Mouse (Mus musculus) telencephalon, adult 2 months (tissue): ENCODE measurements around the gene Tmem109.

Source experiments
- DNase-seq: peaks from one replicate; pipeline ENCODE4 v3.0.0-alpha.2; 2011; ENCODE audit warnings: low read depth, low spot score

The Tmem109 gene

DNA sequence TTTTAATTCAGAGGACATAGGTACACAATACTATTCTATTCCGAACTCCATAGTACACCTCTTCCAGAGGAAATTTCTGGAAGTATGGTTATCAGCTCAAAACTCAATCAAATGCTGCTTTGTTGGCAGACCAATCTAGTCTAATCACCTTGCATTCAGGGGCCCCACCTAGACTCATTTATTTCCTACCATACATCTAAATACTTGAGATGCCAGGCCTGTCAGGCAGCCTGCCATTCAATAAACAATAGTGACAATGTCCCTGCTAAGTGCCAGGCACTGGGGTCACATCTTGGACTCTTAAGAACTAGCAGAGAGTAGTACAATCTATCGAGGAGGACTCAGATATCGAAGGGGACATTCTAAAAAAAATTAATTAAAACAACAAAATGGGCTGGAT is 10.4 kb upstream of the Tmem109 start:
- no peak for DNase-seq

DNA sequence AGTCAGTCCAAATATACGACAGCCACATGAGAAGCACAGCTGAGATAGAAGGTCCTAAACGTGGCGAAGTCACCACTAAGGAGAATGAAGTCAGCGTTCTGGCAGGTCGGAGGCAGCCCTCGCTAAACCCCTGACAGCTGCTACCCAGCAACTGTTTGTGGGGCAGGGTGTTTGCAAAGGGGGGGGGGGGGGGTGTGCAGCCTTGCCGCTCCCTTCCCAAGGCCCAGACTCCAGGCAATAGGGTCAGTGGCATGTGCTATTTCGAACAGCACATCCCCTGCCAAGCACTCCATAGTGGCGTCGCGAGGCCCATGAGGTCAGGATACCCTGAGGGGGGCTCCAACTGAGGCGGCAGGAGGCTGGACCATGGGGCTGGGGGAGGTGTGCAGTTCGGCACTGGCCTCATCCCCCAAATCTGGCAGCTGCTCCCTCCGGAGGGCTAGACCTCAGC is 801 bp downstream of the Tmem109 start:
- DNase-seq, result no peak

DNA sequence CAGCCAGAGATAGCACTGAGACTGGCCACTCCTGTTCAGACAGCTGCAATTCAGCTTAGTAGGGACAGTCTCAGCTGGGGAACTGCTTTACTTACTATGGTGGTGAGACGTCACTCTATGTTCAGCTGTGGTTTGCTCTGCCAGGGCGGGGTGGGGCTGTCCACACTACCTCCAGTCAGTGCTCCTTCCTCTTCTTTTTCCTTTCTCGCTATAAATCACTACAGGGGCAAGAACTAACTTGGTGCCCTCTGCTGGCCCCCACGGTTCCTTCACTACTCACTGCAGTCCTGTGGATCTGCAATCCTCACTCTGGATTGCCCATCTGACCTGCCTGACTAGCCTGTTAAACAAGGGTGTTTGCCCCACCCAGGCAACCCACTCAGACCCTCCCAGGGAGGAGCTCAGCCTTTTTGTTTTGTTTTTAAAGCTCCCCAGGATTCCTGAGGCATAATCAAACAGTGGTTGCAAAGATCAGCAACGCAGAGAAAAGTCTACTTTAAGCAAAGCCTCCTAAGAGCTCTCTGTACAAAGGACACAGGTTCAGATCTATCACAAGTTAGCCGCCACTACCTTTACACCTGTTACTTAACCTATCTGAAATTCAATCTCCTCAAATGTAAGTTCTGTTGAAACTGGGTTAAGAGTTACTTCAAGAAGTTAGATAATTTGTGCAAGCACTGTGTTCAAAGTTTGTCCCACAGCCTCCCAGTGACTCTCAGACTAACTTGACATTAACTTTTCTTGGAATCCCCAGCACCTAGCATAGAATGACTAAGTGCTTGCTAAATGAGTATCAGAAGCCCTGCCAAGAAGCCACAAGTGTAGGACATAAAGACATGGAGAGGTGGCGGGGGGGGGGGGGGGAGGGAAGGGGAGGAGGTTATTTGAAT is 1.5 kb downstream of the Tmem109 start:
- DNase-seq, result no peak

DNA sequence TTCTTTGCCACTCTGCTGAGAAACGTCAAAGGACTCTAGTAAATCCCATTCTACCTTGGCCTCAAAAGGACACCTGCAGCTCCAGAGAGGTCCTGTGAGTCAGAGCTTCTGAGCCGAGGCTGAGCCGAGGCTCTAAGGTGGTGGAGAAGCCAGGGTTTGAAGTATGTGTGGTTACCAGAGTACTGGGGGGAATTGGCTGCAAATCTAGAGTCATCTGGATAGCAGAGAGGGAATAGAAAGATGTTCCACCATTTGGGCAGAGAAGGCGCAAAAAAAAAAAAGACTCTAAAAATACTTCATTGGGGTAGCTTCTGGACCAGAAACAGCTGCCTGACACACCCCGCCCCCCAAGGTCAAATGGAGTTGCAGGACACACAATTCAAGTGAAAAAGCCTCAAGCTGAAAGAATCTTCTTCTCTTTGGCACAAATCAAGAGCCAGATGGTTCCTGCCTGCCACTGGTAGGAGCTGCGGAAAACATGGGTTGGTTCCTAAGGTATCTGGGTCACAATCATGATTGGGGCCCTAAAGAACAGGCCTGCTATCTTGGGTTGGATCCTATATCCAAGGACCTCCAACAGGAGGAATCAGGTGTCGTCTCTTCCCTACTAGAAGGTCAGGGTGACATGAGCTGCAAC is 3.5 kb downstream of the Tmem109 start:
- DNase-seq, result no peak

DNA sequence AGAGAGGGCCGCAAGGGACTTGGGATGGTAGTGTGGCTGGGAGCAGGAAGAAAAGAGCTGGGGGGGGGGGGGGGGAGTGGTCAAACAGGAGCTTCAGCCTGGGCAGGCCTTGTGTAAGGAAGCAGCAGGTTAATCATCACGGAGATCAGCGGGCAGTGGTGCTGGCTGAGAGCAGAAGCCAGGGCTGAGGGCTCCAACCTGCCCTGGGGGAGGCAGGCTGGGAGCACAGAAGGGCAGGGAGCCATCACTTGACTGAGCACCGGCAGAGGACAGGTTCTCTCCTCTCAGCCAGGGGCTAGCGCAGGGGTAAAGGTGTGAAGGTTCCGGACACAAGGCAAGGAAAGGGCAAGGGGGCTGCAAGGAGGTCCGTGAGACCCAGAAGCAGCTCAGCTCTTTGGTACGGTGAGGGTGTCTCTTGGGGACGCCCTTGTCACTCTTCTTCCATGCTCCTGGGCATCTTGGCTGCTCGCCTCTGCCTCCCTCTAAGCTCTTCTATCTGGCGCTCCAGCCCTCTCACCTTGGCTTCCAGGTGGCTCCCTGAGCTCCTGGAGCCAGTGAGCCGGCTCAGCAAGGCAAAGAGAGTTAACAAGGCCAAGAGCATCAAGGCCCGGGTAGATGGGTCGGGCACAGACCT is 10.4 kb downstream of the Tmem109 start:
- DNase-seq, result no peak

DNA sequence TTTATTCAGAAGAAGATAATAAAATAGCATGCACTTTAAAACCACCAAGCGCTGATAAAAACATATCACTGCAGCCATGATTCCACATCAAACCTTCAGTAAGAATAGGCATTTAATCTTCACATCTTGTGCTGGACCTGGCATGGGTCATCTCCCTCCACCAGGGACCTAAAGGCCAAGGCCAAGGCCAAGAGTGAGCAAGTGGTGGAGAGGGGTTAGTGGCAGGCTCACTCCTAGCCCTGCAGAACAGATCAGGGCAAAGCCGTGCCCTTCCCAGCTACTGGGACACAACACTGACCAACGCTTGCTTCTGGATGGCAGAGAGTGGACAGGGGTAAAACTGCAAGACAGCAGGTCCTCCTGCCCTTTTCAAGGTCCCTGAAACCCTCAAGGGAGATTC is 11.1 kb downstream of the Tmem109 start:
- no peak for DNase-seq

DNA sequence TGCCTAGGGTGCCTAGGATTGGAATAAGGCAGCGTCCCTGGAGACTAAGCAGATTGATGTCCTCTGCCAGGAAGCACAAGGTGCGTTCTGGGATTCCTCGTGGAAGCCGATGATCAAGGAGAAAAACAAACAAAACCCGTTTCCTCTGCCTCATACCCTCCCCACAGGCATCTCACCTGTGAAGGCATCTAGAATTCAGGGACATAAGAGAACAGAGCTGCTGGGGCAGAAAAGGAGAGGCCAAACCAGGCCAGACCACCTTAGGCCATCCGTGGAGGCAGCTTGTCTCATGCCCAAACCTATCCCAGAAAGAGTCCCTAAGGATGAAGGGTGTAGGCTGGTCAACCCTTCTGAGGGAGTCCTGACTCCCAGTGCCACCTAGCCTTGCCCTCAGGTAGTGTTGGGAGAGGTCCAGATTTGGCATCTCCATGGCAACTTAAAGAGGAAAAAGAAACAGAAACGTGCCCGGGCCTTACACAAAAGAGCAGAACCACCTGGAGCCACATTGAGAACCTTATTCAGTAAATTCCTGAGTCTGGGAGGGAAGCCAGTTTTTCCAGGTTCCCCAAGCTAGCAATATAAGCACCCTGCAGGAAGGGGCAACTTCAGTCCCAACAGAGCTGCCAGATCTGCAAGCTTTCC is 11.8 kb downstream of the Tmem109 start, which contains the start of gene Tmem132a:
Gene Tmem132a, minus strand, starts transcription at position 55 of the 642 bp plus-strand sequence.
- no peak for DNase-seq

DNA sequence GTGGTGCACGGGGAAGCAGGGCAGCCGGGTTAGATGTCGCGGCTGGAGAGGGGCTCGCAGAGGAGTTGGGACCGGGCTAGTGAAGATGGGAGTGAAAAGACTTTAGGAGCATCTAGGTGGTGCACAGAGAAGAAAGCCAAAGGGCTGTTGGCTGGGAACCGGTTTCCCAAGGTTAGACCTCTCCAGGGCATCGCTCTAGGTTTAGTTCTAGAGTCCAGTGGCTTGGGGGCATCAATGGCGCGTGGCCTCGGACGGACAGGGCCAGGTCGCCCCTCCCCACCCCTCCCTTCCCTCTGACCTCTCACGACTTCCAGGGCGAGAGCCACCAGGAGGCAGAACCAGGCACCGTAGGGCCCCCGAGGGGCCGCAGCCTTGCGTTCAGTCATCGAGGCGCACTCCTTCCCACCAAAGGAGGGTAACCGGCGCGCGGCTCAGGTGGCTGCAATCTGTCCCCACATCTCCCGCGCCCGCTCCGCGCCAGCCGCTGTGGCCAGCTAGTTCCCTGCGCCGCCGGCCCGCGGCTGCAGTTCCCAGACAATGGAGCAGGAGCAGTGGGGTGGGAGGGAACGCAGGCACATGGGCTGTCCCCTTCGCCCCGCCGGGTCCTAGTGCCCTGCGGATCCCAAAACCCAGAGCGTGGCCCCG is 12.4 kb downstream of the Tmem109 start:
- peak; percentile 79 for DNase-seq

DNA sequence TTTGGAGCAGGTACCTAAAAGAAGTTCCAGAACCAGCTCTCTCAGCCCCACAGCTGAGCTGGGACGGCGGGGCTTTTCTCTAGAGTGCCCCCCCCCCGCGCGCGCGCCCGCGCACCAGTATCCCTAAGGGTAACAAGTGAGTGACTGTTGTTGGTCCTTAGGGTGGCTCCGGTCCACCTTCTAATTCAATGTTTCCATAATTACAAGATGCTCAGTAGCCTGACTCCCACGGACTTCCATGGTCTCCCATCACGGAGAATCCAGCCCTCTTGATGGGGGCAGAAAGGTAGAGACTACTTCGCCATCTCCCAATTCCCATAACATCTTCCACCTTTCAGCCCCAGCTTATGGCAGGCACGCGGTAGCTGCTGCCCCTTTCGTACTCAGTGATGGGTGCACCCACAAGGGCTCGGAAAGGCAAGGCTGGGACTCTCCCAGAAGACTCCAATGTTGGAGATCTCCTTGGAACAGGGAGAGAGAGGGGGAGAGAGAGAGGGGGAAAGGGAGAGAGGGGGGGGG is 13.1 kb downstream of the Tmem109 start:
- no peak for DNase-seq

DNA sequence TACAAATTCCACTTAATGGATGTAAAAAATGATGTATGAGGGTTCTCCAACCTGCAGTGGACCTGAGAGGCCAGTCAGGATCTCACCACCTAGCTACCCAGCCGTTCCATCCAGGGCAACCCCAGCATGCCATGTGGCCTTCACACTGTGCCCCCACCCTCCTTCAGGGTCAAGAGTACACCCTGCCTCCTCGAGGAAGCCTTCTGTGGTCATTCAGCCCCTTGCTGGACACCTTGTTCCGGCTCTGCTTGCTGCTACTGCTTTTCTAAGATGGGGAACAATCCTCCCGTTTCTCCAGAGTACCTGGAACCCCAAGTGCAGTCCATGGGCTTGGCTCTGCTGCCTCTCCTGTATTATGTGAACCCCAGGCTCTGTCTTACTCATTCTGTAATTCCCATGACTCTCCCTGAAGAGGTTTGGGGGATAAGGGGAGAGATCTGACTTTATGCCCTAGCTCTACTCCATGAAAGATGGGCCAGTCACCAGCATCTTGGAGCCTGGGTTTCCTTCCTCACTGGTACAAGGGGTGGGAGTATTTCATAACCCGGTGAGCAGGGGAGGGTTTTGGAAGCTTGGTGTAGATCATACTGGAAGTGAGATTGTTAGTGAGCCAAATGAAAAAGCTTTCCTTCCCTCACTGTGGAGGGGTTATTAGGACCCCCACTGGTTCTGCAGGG is 13.7 kb downstream of the Tmem109 start:
- DNase-seq, result no peak

DNA sequence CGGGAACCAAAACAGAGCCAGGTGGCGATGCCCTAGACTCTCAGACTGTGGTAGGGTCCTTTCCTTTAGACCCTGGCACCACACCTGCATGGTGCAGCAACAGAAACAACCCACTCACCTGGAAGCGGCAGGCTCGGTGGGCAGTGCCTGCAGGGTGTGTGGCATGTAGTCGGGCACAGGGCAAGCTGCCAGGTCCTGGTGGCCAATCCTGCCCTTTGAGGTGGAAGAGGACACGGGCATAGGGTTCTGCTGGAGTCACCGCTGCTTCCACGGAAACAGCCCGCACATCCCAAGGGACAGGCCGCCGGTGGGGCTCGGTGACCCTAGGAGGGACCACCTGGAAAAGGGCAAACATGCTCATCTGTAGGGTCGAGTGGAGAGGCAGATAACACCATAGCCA is 15.4 kb downstream of the Tmem109 start:
- DNase-seq, result no peak

DNA sequence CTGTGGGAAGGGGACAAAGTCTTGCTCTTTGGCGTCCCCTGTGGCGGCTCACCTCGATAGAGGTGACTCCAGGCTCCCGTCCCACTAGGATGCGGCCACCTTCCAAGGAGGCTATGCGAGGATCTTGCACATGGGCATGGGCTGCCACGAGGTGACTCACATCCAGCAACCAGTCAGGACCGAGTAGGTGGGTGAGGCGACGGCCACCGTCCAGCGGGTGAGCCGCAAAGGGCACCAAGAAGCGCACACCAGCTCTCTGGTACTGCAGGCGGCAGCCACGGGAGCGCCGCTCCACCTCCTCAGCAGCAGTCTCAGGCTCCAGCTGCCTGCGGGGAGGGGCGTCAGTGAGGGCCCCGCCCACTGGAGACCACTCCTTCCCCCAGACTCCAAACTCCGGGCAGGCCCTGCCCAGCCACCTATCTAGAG is 21.7 kb downstream of the Tmem109 start:
- DNase-seq, result no peak

DNA sequence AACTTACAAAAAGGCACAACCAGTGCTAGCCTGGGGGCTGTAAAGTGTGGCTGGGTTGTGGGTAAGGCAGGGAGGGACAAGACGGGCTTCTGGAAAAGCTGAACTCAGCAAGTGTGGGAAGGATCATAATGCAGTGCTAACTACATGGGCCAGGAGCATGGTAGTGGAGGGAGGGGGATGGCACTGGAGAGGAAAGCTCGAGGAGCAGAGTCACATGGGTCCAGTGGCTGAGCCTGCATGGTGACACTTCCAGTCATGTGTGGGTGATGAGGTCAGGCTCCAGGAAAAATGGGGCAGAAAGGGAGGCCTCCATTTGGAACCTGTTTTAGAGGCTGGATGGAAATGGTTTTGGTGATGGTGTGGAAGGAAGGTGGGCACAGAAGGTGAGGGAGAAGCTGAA is 25.3 kb downstream of the Tmem109 start:
- DNase-seq, result no peak

DNA sequence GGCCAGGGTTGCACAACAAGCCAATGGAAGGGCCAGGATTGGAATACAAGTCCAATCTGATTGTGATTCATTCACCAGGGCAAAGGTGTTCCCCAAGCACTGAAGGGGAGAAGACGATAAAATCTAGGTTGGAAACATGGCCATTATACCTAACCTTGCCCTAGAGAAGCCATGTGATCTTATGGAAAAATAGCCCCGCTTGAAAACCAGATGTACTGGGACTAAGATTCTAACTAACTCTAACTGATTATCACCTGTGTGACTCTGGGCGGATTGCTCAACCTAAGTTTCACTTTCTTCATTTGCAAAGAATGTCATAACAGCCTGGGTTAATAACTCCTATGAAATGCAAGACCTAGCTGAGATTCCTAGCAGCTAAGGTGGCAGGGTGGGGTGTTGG is 26.4 kb downstream of the Tmem109 start:
- no peak for DNase-seq

DNA sequence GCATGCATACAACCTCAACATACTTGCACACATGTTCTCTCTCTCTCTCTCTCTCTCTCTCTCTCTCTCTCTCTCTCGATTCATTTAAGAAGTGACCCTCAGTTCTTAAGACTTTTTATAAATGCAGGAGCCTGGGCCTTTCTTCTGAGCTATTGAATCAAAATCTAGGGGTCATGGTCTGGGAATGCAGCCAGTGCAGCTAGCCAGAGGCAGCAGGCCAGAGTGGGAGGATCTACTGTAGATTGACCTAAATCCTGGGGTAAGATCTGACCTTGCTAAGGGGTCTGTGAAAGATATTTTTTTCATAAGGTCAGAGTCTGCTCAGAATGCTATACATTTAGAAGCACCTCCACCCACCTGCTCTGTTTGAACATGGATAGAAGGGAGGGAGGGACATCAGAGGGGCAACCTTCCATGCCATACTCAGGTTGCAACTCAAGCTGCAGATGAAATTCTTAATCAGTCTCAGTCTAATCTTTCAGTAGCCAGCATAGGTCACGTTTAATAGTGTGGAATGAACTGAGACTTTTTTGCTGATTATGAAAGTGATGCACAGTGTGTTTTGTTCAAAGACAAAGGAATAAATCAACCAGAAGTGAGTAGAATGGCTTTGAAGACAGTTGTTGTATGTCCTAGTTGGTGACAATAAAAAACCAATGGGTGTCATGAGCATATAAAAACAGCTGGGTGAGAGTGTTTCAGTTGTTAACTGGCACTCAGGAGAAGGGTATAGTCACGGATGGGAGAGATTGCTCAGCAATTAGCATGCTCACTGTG is 34.3 kb downstream of the Tmem109 start:
- no peak for DNase-seq

DNA sequence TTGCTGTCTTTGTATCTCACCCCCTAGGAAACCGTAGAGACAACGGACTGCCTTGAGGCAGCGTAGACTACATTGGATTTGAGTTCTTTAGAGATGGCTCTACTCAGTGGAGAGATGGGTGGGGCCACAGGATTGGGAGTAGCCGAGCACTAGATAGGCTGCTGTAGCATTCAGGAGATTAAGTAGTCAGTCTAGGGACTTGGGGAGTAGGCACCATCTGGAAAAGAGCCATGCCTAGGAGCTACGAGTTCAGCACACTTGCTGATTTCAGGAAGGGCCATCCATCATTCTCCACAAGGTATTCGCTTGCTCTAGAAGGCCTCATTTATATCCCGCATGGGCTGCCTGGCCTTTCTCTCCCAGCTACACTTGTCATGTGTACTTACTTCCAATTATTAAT is 35.7 kb downstream of the Tmem109 start:
- DNase-seq, result no peak

DNA sequence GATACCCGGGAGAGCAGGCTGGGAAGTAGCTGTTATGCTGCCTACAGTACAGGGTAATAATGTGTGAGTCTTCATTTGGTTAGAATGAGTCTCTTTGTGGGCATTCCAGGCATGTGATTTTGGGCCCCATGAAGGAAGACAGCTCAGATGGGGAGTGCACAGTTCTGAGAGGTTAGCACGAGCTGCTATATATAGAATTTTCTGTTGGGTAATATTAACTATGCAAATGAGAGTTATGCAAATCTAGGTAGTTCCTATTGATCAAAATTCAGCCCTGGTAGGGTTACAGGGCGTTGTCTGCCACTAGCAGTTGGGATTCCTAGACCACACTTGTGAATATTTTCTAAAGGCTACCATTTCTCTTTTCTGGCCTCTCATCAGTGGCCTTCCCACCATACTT is 36.3 kb downstream of the Tmem109 start:
- no peak for DNase-seq

DNA sequence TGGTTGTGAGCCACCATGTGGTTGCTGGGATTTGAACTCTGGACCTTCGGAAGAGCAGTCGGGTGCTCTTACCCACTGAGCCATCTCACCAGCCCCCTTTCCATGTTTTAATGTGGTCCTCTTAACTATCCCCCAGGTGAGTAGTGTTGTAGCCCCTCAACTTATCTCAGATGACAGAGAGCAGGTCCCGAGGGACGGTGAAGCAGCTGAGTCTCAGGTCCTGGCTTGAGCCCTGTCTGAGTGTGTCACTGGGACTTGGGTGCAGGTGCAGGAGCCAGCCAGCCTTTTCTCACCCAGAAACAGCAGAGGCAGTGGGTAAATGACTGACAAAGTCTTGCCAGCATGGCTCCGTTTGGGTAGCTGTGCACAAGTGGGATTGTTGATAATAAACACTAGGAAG is 37.6 kb downstream of the Tmem109 start:
- no peak for DNase-seq

DNA sequence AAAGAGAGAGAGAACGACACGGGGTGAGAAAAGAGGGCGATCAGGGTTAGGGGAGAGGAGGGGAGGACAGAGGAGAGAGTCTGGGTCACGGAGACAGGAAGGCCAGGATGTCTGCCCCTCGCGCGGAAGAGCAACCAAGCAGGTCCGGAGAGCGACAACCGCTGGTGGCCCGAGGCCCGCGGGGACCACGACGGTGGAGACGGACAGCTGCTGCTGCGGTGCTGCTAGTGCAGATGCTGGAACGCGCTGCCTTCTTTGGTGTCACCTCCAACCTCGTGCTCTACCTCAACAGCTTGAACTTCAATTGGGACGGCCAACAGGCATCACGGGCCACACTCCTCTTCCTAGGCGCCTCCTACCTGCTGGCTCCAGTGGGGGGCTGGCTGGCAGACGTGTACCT is 38.9 kb downstream of the Tmem109 start:
- DNase-seq, result no peak
